Mouse (Mus musculus): Measurements from ENCODE around the gene Vmn1r159. TPM values are rescaled to one million over a fixed set of nuclear protein-coding genes. Genes with fewer than 3 reads are reported as not detected.
"Not testable (repeated sequence)": the region's sequence is repeated elsewhere in the genome, so short reads cannot be mapped to it uniquely, and the experiment has no call there.

Vmn1r159 gene
- total RNA-seq (2022) = not detected

- DNase-seq (ENCODE audit: low spot score in 2 of 2) = not testable (repeated sequence)
These were observed at the start of gene Vmn1r159 for GRCm38 (mm10) chr7:22843505-22843904. Vmn1r159 (minus strand) TSS chr7:22843605.

- DNase-seq (ENCODE audit: low spot score in 2 of 2) = not testable (repeated sequence)
These were observed 27.5 kb upstream of the Vmn1r159 start, which contains the start of gene Vmn1r160 for GRCm38 (mm10) chr7:22870924-22871323. Vmn1r160 (plus strand) TSS chr7:22871224.

Other genes starting within 250 kb of the Vmn1r159 start
- not detected for gene Vmn1r155, start 185.6 kb downstream of the Vmn1r159 start, total RNA-seq (2022)
- gene Gm8693, start 151.3 kb downstream of the Vmn1r159 start, total RNA-seq (2022) = not detected
- gene Gm4567, start 123.9 kb downstream of the Vmn1r159 start, total RNA-seq (2022) = not detected
- not detected for gene Vmn1r157, start 81.9 kb downstream of the Vmn1r159 start, total RNA-seq (2022)
- not detected for gene Vmn1r158, start 52.8 kb downstream of the Vmn1r159 start, total RNA-seq (2022)
- not detected for gene Vmn1r160, start 27.6 kb upstream of the Vmn1r159 start, total RNA-seq (2022)
- not detected for gene Gm4214, start 141.1 kb upstream of the Vmn1r159 start, total RNA-seq (2022)
- gene Gm4216, start 176.3 kb upstream of the Vmn1r159 start, total RNA-seq (2022) = not detected
- gene Vmn1r163, start 211.9 kb upstream of the Vmn1r159 start, total RNA-seq (2022) = not detected
- gene Gm8720, start 223.9 kb upstream of the Vmn1r159 start, total RNA-seq (2022) = not detected

Measured in left cerebral cortex, adult 8-10 months (tissue).